Mouse (Mus musculus) cortical plate, adult 2 months (tissue): Measurements from ENCODE around the gene Cwc27. TPM values are rescaled to one million over a fixed set of nuclear protein-coding genes. Genes with fewer than 3 reads are reported as not detected.

Experiments used
- H3K27ac ChIP-seq: fragments of 200-500 bp; 2 replicates; pipeline ENCODE4 v1.5.1; 2012; ENCODE audit warnings: low read length, control low read depth, inconsistent platforms; ENCODE audit not compliant: insufficient read depth
- H3K4me1 ChIP-seq: fragments of 200-500 bp; 2 replicates; pipeline ENCODE4 v1.6.1; 2011; ENCODE audit warnings: low read length; ENCODE audit not compliant: control insufficient read depth, insufficient read depth
- H3K4me3 ChIP-seq: fragments of 200-500 bp; 2 replicates; pipeline ENCODE4 v1.5.1; 2011; ENCODE audit warnings: mild to moderate bottlenecking, low read length, control low read depth; ENCODE audit not compliant: insufficient read depth
- CTCF ChIP-seq: fragments of 200-500 bp; IDR thresholded peaks from 2 replicates; pipeline ENCODE4 v1.5.1; 2011; ENCODE audit warnings: mild to moderate bottlenecking, control low read depth, low read length; ENCODE audit not compliant: insufficient read depth; ENCODE audit errors: extremely low read depth
- POLR2A ChIP-seq: fragments of 200-500 bp; IDR thresholded peaks from 2 replicates; pipeline ENCODE4 v1.6.1; 2011; ENCODE audit warnings: mild to moderate bottlenecking, low read length, control low read depth; ENCODE audit not compliant: insufficient read depth; ENCODE audit errors: extremely low read depth
- polyA plus RNA-seq: library from polyadenylated mRNA; depleted of rRNA; stranded (reverse); fragments of >200 nt; gene quantifications from 2 replicates; pipeline ENCODE4 v1.2.3, GENCODE M21; 2012

Gene Cwc27
- polyA plus RNA-seq, 1 experiment: 14.4 TPM

- H3K4me1 ChIP-seq: no peaks in the 10 kb centered on the region
- no peak overlapping the region for H3K4me3 ChIP-seq
- H3K27ac ChIP-seq: no peak overlapping the region
- no peak for TF ChIP-seq POLR2A
- TF ChIP-seq CTCF: no peak
Measured at GRCm38 (mm10) chr13:104720133-104720532, 96.8 kb downstream of the Cwc27 start.

GRCm38 (mm10) chr13:104694612-104695355 is 122.2 kb downstream of the Cwc27 start:
- no peak for TF ChIP-seq POLR2A
- no peak for TF ChIP-seq CTCF
- peak overlapping the region; percentile 45; the same call in 1 of the 2 replicates for H3K27ac ChIP-seq
- H3K4me1 ChIP-seq: peaks cover 3% of the 10 kb centered on the region
- no peak overlapping the region for H3K4me3 ChIP-seq

GRCm38 (mm10) chr13:104692710-104693109 is 124.2 kb downstream of the Cwc27 start:
- Histone ChIP-seq H3K27ac (no peak overlapping the region), H3K4me1 (peaks cover 3% of the 10 kb centered on the region), H3K4me3 (no peak overlapping the region)
- TF ChIP-seq CTCF (no peak), POLR2A (no peak)

- no peak for TF ChIP-seq POLR2A
- TF ChIP-seq CTCF: no peak
- Histone ChIP-seq H3K27ac (no peak overlapping the region), H3K4me1 (no peaks in the 10 kb centered on the region), H3K4me3 (no peak overlapping the region)
Measured at GRCm38 (mm10) chr13:104685537-104685936, 131.4 kb downstream of the Cwc27 start.

GRCm38 (mm10) chr13:104684361-104685011 is 132.5 kb downstream of the Cwc27 start:
- TF ChIP-seq CTCF (no peak), POLR2A (no peak)
- no peaks in the 10 kb centered on the region for H3K4me1 ChIP-seq
- no peak overlapping the region for H3K27ac ChIP-seq
- no peak overlapping the region for H3K4me3 ChIP-seq

- no peak for TF ChIP-seq POLR2A
- no peak for TF ChIP-seq CTCF
- H3K4me3 ChIP-seq: no peak overlapping the region
- no peaks in the 10 kb centered on the region for H3K4me1 ChIP-seq
- H3K27ac ChIP-seq: no peak overlapping the region
Measured at GRCm38 (mm10) chr13:104681212-104681611, 135.7 kb downstream of the Cwc27 start.

GRCm38 (mm10) chr13:104661188-104661587 is 155.8 kb downstream of the Cwc27 start:
- no peak overlapping the region for H3K27ac ChIP-seq
- no peak overlapping the region for H3K4me3 ChIP-seq
- H3K4me1 ChIP-seq: no peaks in the 10 kb centered on the region
- TF ChIP-seq CTCF (no peak), POLR2A (no peak)

- Histone ChIP-seq H3K27ac (no peak overlapping the region), H3K4me1 (no peaks in the 10 kb centered on the region), H3K4me3 (no peak overlapping the region)
- TF ChIP-seq POLR2A (no peak), CTCF (no peak)
Measured at GRCm38 (mm10) chr13:104660042-104660680, 156.8 kb downstream of the Cwc27 start.

GRCm38 (mm10) chr13:104656666-104657272 is 160.2 kb downstream of the Cwc27 start:
- no peak for TF ChIP-seq CTCF
- no peak for TF ChIP-seq POLR2A

More at GRCm38 (mm10) chr13:104656666-104657272, 160.2 kb downstream of the Cwc27 start:
- Histone ChIP-seq H3K4me1 (no peaks in the 10 kb centered on the region), H3K27ac (no peak overlapping the region), H3K4me3 (no peak overlapping the region)
